Mouse (Mus musculus) ES-E14 (cell line): ENCODE results near the gene Hes6. TPM values are rescaled to one million over a fixed set of nuclear protein-coding genes. Genes with fewer than 3 reads are reported as not detected.

Experiments
- DNase-seq: peaks from one replicate; pipeline ENCODE4 v3.0.0-alpha.2; 2013; ENCODE audit warnings: low read depth, low spot score
- H3K27ac ChIP-seq: 2 replicates; pipeline ENCODE4 v1.5.1; 2012; ENCODE audit warnings: low read depth, mild to moderate bottlenecking, low read length, moderate library complexity, mixed read lengths; ENCODE audit not compliant: poor library complexity, insufficient read depth, severe bottlenecking
- H3K36me3 ChIP-seq: 2 replicates; pipeline ENCODE4 v1.6.1; 2012; ENCODE audit warnings: mild to moderate bottlenecking, low read length, moderate library complexity, mixed read lengths; ENCODE audit not compliant: control insufficient read depth, poor library complexity, insufficient read depth, severe bottlenecking
- H3K4me1 ChIP-seq, 2 experiments: fragments of 150-350 bp in 1 of 2; sonication (generic) in 1 of 2; 2 replicates each; pipeline ENCODE4 v1.6.1; 2012; ENCODE audit warnings: low read length in 2 of 2, mild to moderate bottlenecking in 1 of 2, mixed read lengths in 1 of 2; ENCODE audit not compliant: control insufficient read depth in 2 of 2, insufficient read depth in 2 of 2, poor library complexity in 1 of 2
- H3K4me3 ChIP-seq, 2 experiments: fragments of 150-350 bp in 1 of 2; sonication (generic) in 1 of 2; 2 replicates each; pipeline ENCODE4 v1.5.1; 2012; ENCODE audit warnings: low read length in 2 of 2, low read depth in 1 of 2, mild to moderate bottlenecking in 1 of 2, mixed read lengths in 1 of 2; ENCODE audit not compliant: insufficient read depth in 1 of 2, poor library complexity in 1 of 2, severe bottlenecking in 1 of 2
- H3K9ac ChIP-seq: 2 replicates; pipeline ENCODE4 v1.6.1; 2012; ENCODE audit warnings: low read depth, mild to moderate bottlenecking, low read length, mixed read lengths; ENCODE audit not compliant: poor library complexity, insufficient read depth, severe bottlenecking
- H3K9me3 ChIP-seq: fragments of 150-350 bp; sonication (generic); 2 replicates; pipeline ENCODE4 v1.6.1; 2012; ENCODE audit warnings: low read depth, mild to moderate bottlenecking, low read length; ENCODE audit not compliant: control insufficient read depth, insufficient read depth
- CHD2 ChIP-seq: IDR thresholded peaks from 2 replicates; pipeline ENCODE4 v1.6.1; 2014; ENCODE audit warnings: mild to moderate bottlenecking, low read depth, low read length, inconsistent platforms
- HCFC1 ChIP-seq: IDR thresholded peaks from 2 replicates; pipeline ENCODE4 v1.6.1; 2012; ENCODE audit warnings: low read length, inconsistent platforms, borderline replicate concordance; ENCODE audit not compliant: insufficient read depth
- MAFK ChIP-seq: IDR thresholded peaks from 2 replicates; pipeline ENCODE4 v1.6.1; 2014; ENCODE audit warnings: mild to moderate bottlenecking, low read depth, low read length, inconsistent platforms; ENCODE audit not compliant: insufficient read depth
- ZC3H11A ChIP-seq: IDR thresholded peaks from 2 replicates; pipeline ENCODE4 v1.6.1; 2012; ENCODE audit warnings: low read depth, mild to moderate bottlenecking, inconsistent platforms, low read length, borderline replicate concordance
- ZNF384 ChIP-seq: IDR thresholded peaks from 2 replicates; pipeline ENCODE4 v1.6.1; 2012; ENCODE audit warnings: low read depth, low read length, inconsistent platforms
- in situ Hi-C, 2 experiments: fragments of 600-800 bp; cut with MboI; formaldehyde crosslinking; loops; one replicate each; pipeline ENCODE4 v1.15.1; 2025; ENCODE audit warnings: low sequenced_read_pairs in 2 of 2, inconsistent platforms in 1 of 2; ENCODE audit not compliant: unreplicated experiment in 2 of 2
- total RNA-seq: library from RNA; depleted of rRNA; stranded (reverse); fragments of 300-350 nt; gene quantifications from 2 replicates; pipeline ENCODE4 v1.2.3, GENCODE M21; 2012

Hes6 gene
- total RNA-seq, 1 experiment, result 13.3 TPM

GRCm38 (mm10) chr1:91429212-91429611, 15.4 kb upstream of the Hes6 start:
- Histone ChIP-seq H3K27ac (no peak overlapping the region), H3K36me3 (no peaks in the 10 kb centered on the region), H3K4me1 (no peaks in the 10 kb centered on the region), H3K9me3 (no peaks in the 10 kb centered on the region), H3K4me3 (no peak overlapping the region), H3K9ac (no peak overlapping the region)
- TF ChIP-seq ZC3H11A (no peak), MAFK (no peak)
- in situ Hi-C loops, result no loop called here
- DNase-seq, result no peak

GRCm38 (mm10) chr1:91428614-91429013, 14.8 kb upstream of the Hes6 start:
- Histone ChIP-seq H3K27ac (no peak overlapping the region), H3K9ac (no peak overlapping the region), H3K9me3 (no peaks in the 10 kb centered on the region), H3K4me1 (no peaks in the 10 kb centered on the region), H3K36me3 (no peaks in the 10 kb centered on the region), H3K4me3 (no peak overlapping the region)
- peak; percentile 62 for DNase-seq
- in situ Hi-C loops, result no loop called here
- no peak for TF ChIP-seq HCFC1

DNA sequence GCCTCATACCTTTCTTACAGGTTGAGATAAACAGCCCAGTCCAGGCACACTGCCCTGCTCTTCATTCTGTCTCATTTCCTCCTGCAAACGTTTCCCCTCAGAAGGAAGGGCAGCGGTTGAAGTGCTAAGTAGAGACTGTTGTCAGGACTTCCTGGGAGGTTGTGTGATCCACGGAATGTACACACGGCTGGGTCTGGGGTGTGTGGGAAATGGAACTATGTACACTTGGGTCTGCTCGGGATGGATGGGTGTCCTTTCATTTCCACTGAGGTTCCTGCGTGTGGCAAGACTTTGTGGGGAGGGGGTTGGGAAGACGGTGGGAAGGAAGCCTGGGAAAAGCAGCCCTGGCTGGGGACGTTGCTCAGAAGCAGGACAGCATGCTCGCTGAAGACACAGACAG, 12.6 kb upstream of the Hes6 start:
- no peaks in the 10 kb centered on the region for H3K4me1 ChIP-seq
- no peaks in the 10 kb centered on the region for H3K36me3 ChIP-seq
- no peaks in the 10 kb centered on the region for H3K9me3 ChIP-seq
- no peak overlapping the region for H3K27ac ChIP-seq
- in situ Hi-C loops, result no loop called here
- TF ChIP-seq ZNF384, result no peak
- no peak overlapping the region for H3K4me3 ChIP-seq
- no peak for DNase-seq
- H3K9ac ChIP-seq, result no peak overlapping the region

GRCm38 (mm10) chr1:91420601-91421065, 6.8 kb upstream of the Hes6 start:
- Histone ChIP-seq H3K27ac (no peak overlapping the region), H3K4me3 (no peak overlapping the region)

GRCm38 (mm10) chr1:91419862-91420600, 6.2 kb upstream of the Hes6 start:
- no peak overlapping the region for H3K9ac ChIP-seq
- no peaks in the 10 kb centered on the region for H3K9me3 ChIP-seq
- no peak overlapping the region for H3K27ac ChIP-seq
- H3K36me3 ChIP-seq, result no peaks in the 10 kb centered on the region
- no peak for TF ChIP-seq ZC3H11A
- TF ChIP-seq HCFC1, result no peak
- H3K4me1 ChIP-seq, result peaks cover 1 to 3% of the 10 kb centered on the region in 2 experiments; a peak in 2 of 4 replicates
- DNase-seq, result no peak
- H3K4me3 ChIP-seq, result no peak overlapping the region
- in situ Hi-C loops, result no loop called here

More at GRCm38 (mm10) chr1:91420601-91421065, 6.8 kb upstream of the Hes6 start:
- TF ChIP-seq CHD2 (no peak), ZC3H11A (no peak), MAFK (no peak)
- Histone ChIP-seq H3K4me1 (no peaks in the 10 kb centered on the region), H3K9ac (no peak overlapping the region), H3K36me3 (no peaks in the 10 kb centered on the region), H3K9me3 (no peaks in the 10 kb centered on the region)
- DNase-seq, result no peak
- in situ Hi-C loops, result no loop called here
